Mouse (Mus musculus) granulocyte monocyte progenitor cell, adult 5-6 weeks (primary cell): ENCODE results near the gene Nos2. TPM values are rescaled to one million over a fixed set of nuclear protein-coding genes. Genes with fewer than 3 reads are reported as not detected.
"Not testable (repeated sequence)": the region's sequence is repeated elsewhere in the genome, so short reads cannot be mapped to it uniquely, and the experiment has no call there.

Experiments
- ATAC-seq: replicated peaks from 2 replicates; pipeline ENCODE4 v1.8.0; 2016; ENCODE audit warnings: mild to moderate bottlenecking, moderate TSS enrichment, inconsistent platforms; ENCODE audit not compliant: poor library complexity, severe bottlenecking
- total RNA-seq, 2 experiments: library from RNA; stranded (forward) in 1 of 2; stranded (reverse) in 1 of 2; fragments of 200-712, 200-1000 nt in 1 of 2; fragments of >200 nt in 1 of 2; fragmentation: Nextera tagmentation in 1 of 2; gene quantifications; 2 replicates each; pipeline ENCODE4 v1.2.3; 2014 to 2017

Nos2 gene
- total RNA-seq, 2 experiments from 2014 or later = not detected

- no peak for ATAC-seq
These were observed 64.9 kb downstream of the Nos2 start for GRCm38 (mm10) chr11:78985505-78985904.

DNA sequence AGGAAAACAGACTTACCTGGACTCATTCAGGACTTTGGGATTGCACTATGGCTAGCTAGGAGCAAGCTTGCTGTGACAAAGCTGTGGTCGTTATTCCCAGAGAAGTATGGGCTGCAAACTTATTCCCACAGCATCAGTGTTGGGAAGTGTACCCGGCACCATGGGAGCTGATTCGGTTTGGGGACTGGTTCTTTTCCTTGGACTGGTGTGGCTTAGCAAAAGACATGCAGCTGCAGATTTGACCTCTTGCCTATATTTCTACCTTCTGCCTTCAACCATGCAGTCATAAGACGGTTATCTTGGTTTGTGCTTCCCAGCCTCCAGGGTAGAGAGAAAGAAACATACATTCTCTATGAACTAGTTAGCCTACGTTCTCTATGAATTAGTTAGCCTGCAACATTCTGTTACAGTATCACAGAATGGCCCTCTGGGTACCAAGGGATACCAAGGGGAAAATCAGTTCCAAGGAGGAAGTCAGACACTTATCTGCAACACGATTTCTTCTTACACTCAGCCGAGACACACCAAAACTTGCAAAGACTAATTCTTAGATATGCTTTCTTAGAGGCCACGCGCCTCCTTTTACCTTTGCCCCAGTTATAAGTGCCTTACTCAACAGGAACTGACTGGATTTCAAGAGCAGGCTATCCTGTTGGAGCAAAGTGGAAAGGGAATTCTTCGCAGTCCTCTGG lies 65.9 kb downstream of the Nos2 start:
- no peak for ATAC-seq

DNA sequence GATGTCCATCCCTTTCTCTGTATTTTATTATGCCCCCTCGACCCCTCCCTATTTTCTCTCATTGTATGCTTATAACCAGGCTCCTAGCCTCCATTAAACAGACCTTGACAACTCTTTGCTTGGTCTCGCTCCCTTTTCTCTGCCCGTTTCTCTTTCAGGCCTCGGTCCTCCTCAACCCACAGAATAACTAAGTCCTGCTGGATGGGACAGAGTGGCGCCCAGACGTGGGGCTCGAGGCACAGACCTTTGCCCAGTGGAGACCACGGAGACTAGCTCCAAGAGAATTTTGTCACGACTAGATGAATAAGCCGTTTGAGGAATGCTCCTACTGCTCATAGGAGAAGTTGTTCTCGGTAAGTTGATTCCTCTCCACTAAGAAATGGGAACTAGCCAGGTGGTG lies 68.6 kb downstream of the Nos2 start:
- not testable (repeated sequence) for ATAC-seq

DNA sequence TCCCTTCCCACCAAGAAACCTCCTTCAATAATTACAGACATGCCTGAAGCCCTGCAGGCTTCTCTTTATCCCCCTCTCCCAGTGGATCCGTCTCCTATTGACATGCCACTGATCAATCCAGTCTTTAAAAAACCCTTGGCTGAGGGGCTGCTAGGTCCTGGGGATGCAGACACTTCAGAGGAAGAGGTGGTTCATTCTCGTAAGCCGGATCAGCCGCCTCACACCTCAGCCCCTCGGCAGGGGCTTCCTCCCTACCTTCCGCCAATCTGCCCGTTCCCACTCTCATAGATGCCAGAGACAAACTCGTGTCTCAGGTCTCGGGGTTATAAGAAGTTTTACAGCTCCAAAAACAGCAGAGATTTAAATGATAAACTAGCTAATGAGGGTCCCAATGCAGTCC lies 69.5 kb downstream of the Nos2 start:
- no peak for ATAC-seq

DNA sequence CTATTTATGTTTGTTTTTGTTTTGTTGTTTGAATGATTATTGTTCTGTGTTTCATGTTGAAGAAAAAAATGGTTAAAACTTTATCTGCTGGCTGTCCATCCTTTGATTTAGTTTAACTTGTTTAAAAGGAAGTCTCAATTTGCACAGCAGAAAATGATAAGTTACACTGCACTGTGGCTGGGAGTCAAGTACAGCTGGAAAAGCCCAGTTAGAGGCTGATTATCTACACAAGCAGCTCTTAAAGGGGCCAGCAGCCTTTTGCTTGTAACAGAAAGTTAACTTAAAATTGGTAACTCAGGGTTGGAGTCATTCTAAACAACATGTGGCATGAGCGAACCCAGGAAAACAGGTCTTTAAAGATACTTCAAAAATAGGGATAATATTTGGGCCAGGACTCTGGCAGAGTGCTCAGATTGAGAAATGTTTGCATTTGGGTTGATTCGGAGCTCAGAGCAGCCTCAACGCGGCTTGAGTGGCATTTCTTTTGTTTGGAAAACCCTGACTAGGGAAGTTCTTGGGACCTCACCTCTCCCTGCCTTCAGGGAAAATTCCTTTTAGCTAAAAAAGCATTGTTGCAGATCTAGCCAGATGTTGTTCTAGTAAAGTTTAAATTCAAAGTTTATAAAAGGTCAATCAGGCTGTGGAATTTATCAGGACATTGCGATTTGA lies 70.4 kb downstream of the Nos2 start:
- not testable (repeated sequence) for ATAC-seq

GRCm38 (mm10) chr11:78999118-78999517 lies 78.5 kb downstream of the Nos2 start:
- ATAC-seq = no peak

DNA sequence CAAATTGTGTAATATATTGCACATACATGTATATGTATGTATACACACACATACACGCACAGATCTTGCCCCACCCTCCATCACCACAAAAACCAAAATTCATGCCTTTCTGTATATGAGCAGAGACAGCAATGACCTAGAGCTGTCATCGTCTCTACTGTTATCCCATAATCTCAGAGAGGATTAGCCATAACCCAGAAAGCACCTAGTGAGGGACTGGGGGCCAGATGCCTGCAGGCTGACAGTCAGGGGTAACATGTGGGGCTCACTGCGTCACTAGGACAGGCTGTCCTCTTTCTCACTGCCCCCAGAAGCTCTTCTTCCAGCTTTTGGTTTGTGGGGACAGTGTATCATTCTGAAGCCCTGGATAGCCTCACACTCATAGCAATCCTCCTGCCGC lies 81.3 kb downstream of the Nos2 start:
- ATAC-seq = no peak

GRCm38 (mm10) chr11:79002551-79002951 lies 82.0 kb downstream of the Nos2 start:
- no peak for ATAC-seq

DNA sequence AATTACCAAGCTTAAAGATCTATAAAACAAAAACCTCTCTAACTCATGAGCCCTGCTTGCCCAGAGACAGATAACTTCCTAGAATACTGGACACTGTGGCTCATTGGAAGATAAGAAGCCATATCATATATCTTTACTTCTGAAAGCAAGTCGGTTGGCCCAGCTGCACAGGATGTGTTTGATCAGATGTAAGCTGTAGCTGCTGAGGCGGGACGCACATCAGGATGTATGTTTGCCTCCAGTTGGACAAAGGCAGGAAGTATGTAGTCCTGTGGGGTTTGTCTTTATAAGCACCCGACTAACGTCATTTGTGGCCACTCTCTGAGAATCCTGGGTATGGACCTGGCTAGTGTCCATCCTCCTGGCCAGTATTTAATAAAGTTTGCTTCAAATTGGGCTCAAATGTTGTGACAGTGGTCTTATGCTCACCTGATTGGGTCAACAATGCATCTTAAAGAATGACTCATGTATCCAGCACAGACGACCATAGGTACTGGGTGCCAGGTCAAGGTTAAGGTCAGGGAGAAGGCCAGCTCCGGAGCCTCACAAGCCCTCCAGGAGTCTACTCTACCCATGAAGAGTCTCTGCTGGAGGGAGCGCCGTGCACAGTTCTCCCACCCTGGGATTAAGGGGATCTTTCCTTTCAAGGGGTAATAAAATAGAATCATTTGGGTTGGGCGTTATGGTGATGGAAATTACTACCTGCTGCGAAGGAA lies 82.6 kb downstream of the Nos2 start:
- ATAC-seq = peak; percentile 50

DNA sequence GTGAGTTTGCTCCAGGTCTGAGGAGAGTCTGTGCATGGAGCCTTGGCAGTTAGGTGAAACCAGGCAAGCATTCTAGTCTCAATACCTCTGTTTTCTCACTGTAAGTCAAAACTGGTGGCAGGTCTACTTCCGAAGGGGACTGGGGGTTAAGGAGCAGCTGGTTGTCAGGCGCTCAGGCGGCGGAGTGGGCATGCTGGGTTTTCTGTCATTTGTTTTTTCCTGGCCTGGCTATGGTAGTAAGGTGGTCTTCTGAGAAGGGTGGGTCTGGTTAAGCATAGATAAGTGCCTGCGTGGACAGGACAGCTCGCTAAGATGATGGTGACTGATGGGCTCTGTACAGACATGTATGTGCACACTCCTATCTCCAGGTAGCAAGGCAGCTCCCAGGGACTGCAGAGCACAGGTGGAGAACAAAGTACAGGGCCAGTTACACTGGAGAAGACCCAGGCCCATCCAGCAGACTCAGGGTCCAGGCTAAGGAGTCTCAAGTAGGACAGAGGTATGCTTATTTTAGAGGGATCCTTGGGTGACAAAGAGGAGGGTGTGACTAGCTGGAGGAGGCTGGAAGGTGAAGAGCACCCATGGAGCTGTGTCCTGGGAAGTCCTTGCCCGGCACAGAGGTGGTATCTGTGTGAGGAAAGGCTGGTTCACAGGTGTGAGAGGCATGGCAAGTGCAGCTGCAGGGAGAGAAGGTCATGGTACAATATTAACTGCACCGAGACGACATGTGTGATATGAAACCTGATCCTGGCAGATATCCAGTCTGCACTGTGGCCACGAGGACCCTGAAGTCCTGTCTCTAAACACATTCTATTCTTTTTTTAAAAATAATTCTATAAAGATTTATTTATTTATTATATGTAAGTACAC lies 83.4 kb downstream of the Nos2 start:
- ATAC-seq = no peak

DNA sequence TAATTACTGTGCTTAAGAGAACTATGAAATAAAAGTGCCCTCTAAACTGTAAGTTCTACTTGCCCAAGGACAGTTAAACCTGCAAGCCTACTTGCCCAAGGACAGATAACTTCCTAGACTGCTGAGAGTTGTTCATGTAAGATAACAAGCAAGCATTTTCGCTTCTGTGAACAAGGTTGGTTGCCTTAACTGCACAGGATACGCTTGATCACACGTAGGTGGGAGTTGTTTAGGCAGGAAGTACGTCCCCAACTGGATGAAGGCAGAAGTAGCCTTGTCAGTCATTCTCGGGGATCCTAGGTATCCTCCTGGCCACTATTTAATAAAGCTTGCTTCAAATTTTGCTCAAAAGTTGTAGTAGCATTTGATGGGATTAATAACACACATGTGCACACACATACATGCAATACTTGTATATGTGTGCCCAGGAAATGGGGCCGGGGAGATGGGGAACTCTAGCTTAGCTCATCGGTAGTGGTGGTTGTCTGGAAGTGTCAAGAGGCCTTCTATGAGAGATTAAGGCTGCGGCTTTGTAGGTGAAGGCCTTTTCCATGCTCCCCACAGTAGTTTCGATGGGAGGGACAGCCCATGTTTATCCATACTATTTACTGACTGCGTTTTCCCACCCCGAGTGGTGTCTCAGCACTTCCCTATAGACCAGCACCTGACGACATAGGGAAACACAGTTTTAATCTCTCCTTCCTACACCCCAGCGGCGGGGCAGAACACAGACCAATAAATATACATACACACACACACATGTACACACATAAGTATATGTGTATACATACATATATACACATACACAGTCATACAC lies 85.2 kb downstream of the Nos2 start:
- ATAC-seq = no peak

DNA sequence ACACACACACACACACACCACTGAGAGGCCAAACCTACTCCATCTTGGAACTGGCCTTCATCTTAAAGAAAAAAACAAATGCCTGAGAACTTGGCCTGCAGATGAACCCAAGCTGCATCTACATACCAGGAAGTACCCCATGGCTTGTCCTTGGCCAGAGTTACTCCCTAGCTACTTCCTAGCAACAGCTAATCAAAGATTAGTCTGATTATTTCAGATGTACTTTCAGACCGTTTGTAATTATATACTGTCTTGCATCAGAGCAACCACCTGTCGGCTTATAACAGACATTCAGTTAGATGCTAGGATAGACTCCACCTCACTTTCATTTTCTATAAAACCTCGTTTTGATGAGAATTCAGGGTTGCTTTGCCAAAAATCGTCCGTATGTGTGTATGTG lies 85.8 kb downstream of the Nos2 start:
- no peak for ATAC-seq

DNA sequence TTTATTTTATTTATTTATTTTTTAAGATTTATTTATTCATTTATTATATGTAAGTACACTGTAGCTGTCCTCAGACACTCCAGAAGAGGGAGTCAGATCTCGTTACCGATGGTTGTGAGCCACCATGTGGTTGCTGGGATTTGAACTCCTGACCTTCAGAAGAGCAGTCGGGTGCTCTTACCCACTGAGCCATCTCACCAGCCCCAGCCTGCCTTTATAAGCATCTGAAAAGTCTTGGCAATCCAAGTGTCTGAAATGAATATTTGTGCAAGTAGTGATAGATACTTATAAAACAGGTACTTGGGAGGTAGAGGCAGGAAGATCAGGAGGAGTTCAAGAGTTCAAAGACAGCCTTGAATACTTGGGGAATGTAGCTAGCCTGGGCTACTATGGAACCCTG lies 86.8 kb downstream of the Nos2 start:
- ATAC-seq = not testable (repeated sequence)

- ATAC-seq = no peak
These were observed 87.6 kb downstream of the Nos2 start for GRCm38 (mm10) chr11:79008007-79008775.

- ATAC-seq = no peak
These were observed 88.3 kb downstream of the Nos2 start for GRCm38 (mm10) chr11:79008891-79009290.
